In genomic region chr17:26702621-26703020, GRCm38 (mm10) we compare ENCODE assay signal across 21 mouse cellular contexts. TPM values are rescaled to one million over a fixed set of nuclear protein-coding genes. Genes with fewer than 3 reads are reported as not detected.
DNase-seq lines count a peak whose midpoint lies in the region; ATAC-seq and TF ChIP-seq lines count a peak whose summit lies in the region.
"Had no signal": no experiment of that assay in that cellular context is flagged by ENCODE, and none has a peak within 500 bp of the region (broad histone marks: within the 10 kb centered on the region; RNA-seq: fewer than 3 reads in every experiment).

No protein-coding gene starts in this region.

- no peak for TF ChIP-seq CTCF in liver, adult 2 months (IDR thresholded peaks at IDR 0.05; ENCODE audit: low read depth, low read length)
- TF ChIP-seq CTCF in small intestine, adult 2 months (IDR thresholded peaks at IDR 0.05; ENCODE audit: extremely low read depth, insufficient read length, insufficient replicate concordance, low read depth, low read length): no peak
- no peak for TF ChIP-seq CTCF in hindbrain, postnatal 0 days (IDR thresholded peaks at IDR 0.05; ENCODE audit: low read depth)

- peaks cover 4% of the 10 kb centered on the region; the same call in 1 of the 2 replicates for H3K36me3 ChIP-seq in liver, adult 2 months (ENCODE audit: control insufficient read depth, insufficient read depth, low read length)
- peaks cover 19% of the 10 kb centered on the region for H3K36me3 ChIP-seq in small intestine, adult 2 months (ENCODE audit: control insufficient read depth, insufficient read depth, low read length)
- H3K36me3 ChIP-seq in hindbrain, postnatal 0 days (ENCODE audit: insufficient read depth, low read length): peaks cover 24% of the 10 kb centered on the region

- no peaks in the 10 kb centered on the region for H3K79me2 ChIP-seq in liver, adult 2 months (ENCODE audit: control insufficient read depth, insufficient read depth, low read length)

- H3K4me1 ChIP-seq in liver, adult 2 months (ENCODE audit: control insufficient read depth, insufficient read depth, low read length): peaks cover 12% of the 10 kb centered on the region
- H3K4me1 ChIP-seq in small intestine, adult 2 months (ENCODE audit: control insufficient read depth, insufficient read depth, insufficient read length, low read length): peaks cover 10% of the 10 kb centered on the region; the same call in 1 of the 2 replicates
- H3K4me1 ChIP-seq in hindbrain, postnatal 0 days (ENCODE audit: insufficient read depth, low read length): no peaks in the 10 kb centered on the region
- H3K4me1 ChIP-seq: embryonic facial prominence, embryonic 15.5 days; forebrain, embryonic 10.5 days had no signal

- H3K9ac ChIP-seq in liver, adult 2 months (ENCODE audit: low read depth, low read length): no peak overlapping the region
- no peak overlapping the region for H3K9ac ChIP-seq in hindbrain, postnatal 0 days (replicated peaks; ENCODE audit: low read length)
- H3K9ac ChIP-seq: embryonic facial prominence, embryonic 15.5 days; heart, embryonic 15.5 days; hindbrain, embryonic 14.5 days had no signal

- no peak overlapping the region for H3K4me3 ChIP-seq in liver, adult 2 months (ENCODE audit: insufficient read depth, low read depth, low read length)
- H3K4me3 ChIP-seq in small intestine, adult 2 months (ENCODE audit: low read depth, low read length): no peak overlapping the region
- H3K4me3 ChIP-seq in hindbrain, postnatal 0 days (ENCODE audit: low read length): no peak overlapping the region
- H3K4me3 ChIP-seq: embryonic facial prominence, embryonic 15.5 days; erythroblast, embryonic 14.5 days; forebrain, embryonic 10.5 days; gastrocnemius, adult 2 months; heart, embryonic 15.5 days; hindbrain, embryonic 10.5 days had no signal

- DNase-seq in cerebellum, adult 9-11 months: peak; percentile 31
- no peak for DNase-seq in cerebellum, adult 11 months
- DNase-seq in liver, adult 2 months (ENCODE audit: extremely low read depth, low read depth, low spot score): peak; percentile 72
- DNase-seq in liver: no peak
- DNase-seq in brain, adult 2 months (ENCODE audit: low read depth, low spot score): peak; percentile 61
- DNase-seq in hindbrain, postnatal 0 days (ENCODE audit: low spot score): no peak
- DNase-seq: adrenal gland, postnatal 10 days; cerebellum, adult 8-10 months; cerebellum, postnatal 36 days; embryo, embryonic 11 days; gastrocnemius, adult 2 months; gastrocnemius, postnatal 25 days; kidney, adult 18-20 months had no signal

- TF ChIP-seq POLR2A in liver, adult 2 months (IDR thresholded peaks at IDR 0.05; ENCODE audit: extremely low read depth, insufficient read depth, low read length): no peak
- TF ChIP-seq POLR2A in small intestine, adult 2 months (IDR thresholded peaks at IDR 0.05; ENCODE audit: low read depth, low read length): no peak

- WGBS in liver, adult 2 months: 22% methylated on average over 4 of the region's 4 CpGs
- WGBS in small intestine, adult 2 months: 27% methylated on average over 4 of the region's 4 CpGs
- WGBS in hindbrain, postnatal 0 days: 91% methylated on average over 4 of the region's 4 CpGs

- no peaks in the 10 kb centered on the region for H3K9me3 ChIP-seq in hindbrain, postnatal 0 days (ENCODE audit: low read length)
- H3K9me3 ChIP-seq: embryonic facial prominence, embryonic 15.5 days; forebrain, embryonic 10.5 days; heart, embryonic 15.5 days; hindbrain, embryonic 10.5 days had no signal

- H3K4me2 ChIP-seq in hindbrain, postnatal 0 days (ENCODE audit: low read depth, low read length): no peak overlapping the region
- H3K4me2 ChIP-seq: embryonic facial prominence, embryonic 15.5 days; heart, embryonic 15.5 days; hindbrain, embryonic 14.5 days had no signal

- H3K27ac ChIP-seq in liver, adult 2 months (replicated peaks; ENCODE audit: insufficient read depth, low read depth, low read length): peak overlapping the region; percentile 37; the same call in 1 of the 2 replicates
- H3K27ac ChIP-seq in small intestine, adult 2 months (ENCODE audit: insufficient read depth, low read depth, low read length): peak overlapping the region; percentile 45; the same call in 1 of the 2 replicates
- H3K27ac ChIP-seq in hindbrain, postnatal 0 days: no peak overlapping the region
- H3K27ac ChIP-seq: embryonic facial prominence, embryonic 15.5 days; forebrain, embryonic 10.5 days; gastrocnemius, adult 2 months; heart, embryonic 15.5 days; hindbrain, embryonic 10.5 days; hindbrain, embryonic 14.5 days had no signal

- ATAC-seq in hindbrain, postnatal 0 days: no peak
- ATAC-seq: forebrain, embryonic 14.5 days had no signal

- no peaks in the 10 kb centered on the region for H3K27me3 ChIP-seq in liver, adult 2 months (ENCODE audit: control insufficient read depth, insufficient read depth, low read length)
- no peaks in the 10 kb centered on the region for H3K27me3 ChIP-seq in small intestine, adult 2 months (ENCODE audit: control insufficient read depth, insufficient read depth, low read length)
- no peaks in the 10 kb centered on the region for H3K27me3 ChIP-seq in hindbrain, postnatal 0 days (ENCODE audit: insufficient read depth, low read length)
- H3K27me3 ChIP-seq: embryonic facial prominence, embryonic 15.5 days; heart, embryonic 15.5 days had no signal

RNA-seq across cellular contexts. Expression of gene Crebrf, which starts 12.8 kb away (rescaled TPM):
- total RNA-seq in liver, adult 2 months (2014; rRNA removed): 28.2 and 37.0 TPM in 2 replicates
- 1.4 and 1.5 TPM in 2 replicates for polyA plus RNA-seq in liver, adult 2 months (2012; rRNA removed)
- polyA plus RNA-seq in small intestine, adult 2 months (2012; rRNA removed): 0.58 and 2.8 TPM in 2 replicates
- 17.7 and 23.5 TPM in 2 replicates for total RNA-seq in hindbrain, postnatal 0 days (2014; rRNA removed)
- 11.7 and 13.4 TPM in 2 replicates for polyA plus RNA-seq in hindbrain, postnatal 0 days (2015; fragmentation: Nextera tagmentation; extraction: Ambion mirVana)

RNA-seq across cellular contexts. Expression of gene Atp6v0e, which starts 39.6 kb away (rescaled TPM):
- 104 and 108 TPM in 2 replicates for total RNA-seq in liver, adult 2 months (2014; rRNA removed)
- 122 and 131 TPM in 2 replicates for polyA plus RNA-seq in liver, adult 2 months (2012; rRNA removed)
- polyA plus RNA-seq in small intestine, adult 2 months (2012; rRNA removed): 84.0 and 119 TPM in 2 replicates
- total RNA-seq in hindbrain, postnatal 0 days (2014; rRNA removed): 98.2 and 124 TPM in 2 replicates
- polyA plus RNA-seq in hindbrain, postnatal 0 days (2015; fragmentation: Nextera tagmentation; extraction: Ambion mirVana): 121 and 133 TPM in 2 replicates

Comparison
In these comparisons a context has a peak if more than half of its experiments do, and no peak if none do; other contexts are left out.
1. DNase-seq: peak in cerebellum, adult 9-11 months (single experiment), liver, adult 2 months (single experiment) and brain, adult 2 months (single experiment); none in cerebellum, adult 11 months (single experiment), liver (single experiment) and hindbrain, postnatal 0 days (single experiment).